Mouse (Mus musculus) megakaryocyte, embryonic 14.5 days (primary cell): ENCODE data around the gene Olfr1427.

Experiments
- FLI1 ChIP-seq: IDR thresholded peaks from 2 replicates; pipeline ENCODE4 v1.6.1; 2012; ENCODE audit warnings: low read length, inconsistent platforms, mixed read lengths
- GATA1 ChIP-seq: IDR thresholded peaks from 3 replicates; pipeline ENCODE4 v1.6.1; 2012; ENCODE audit warnings: mixed read lengths, low read length, inconsistent platforms, borderline replicate concordance

DNA sequence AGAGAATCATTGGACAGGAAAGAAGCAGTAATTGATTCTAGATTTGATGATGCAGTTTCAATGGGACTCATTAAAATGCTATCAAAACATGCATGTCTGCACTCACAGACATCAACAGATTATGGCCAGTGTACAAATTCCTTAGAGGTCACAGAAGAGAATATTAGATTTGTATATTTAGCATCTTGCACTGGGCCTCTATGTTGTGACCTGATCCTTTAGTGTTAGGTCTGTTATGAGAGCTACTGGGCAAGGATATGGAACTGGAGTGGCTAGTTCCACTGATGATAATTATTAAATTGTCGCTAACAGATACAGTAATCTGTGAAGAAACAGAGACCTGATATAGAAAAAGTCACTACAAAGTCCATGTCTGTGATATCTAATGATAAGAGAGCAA lies 11.2 kb downstream of the Olfr1427 start, which contains the start of gene Olfr1426:
- no peak for TF ChIP-seq FLI1
- TF ChIP-seq GATA1 = no peak
